Mouse (Mus musculus) layer of hippocampus, postnatal 14 days (tissue): ENCODE measurements at regions not wholly inside any gene's neighbourhood (a gene's known extent, or its start where the extent isn't known, plus 50 kb on each side); places are given as distances from the start of the nearest gene placed in this dataset.

Experiments used
- DNase-seq, 2 experiments: peaks; one replicate each; pipeline ENCODE4 v3.0.0; 2021 to 2022; ENCODE audit warnings: low spot score in 2 of 2, mixed read lengths in 1 of 2

GRCm38 (mm10) chr1:151088535-151089125, 93.7 kb upstream of the Gm47985 start:
- no peak for DNase-seq

- DNase-seq: no peak
Observed at GRCm38 (mm10) chr1:151092035-151092434, 90.3 kb upstream of the Gm47985 start.

GRCm38 (mm10) chr1:151095344-151096050, 86.8 kb upstream of the Gm47985 start:
- no peak for DNase-seq

GRCm38 (mm10) chr1:151096079-151096478, 86.3 kb upstream of the Gm47985 start:
- DNase-seq: no peak

GRCm38 (mm10) chr1:151097506-151097905, 84.8 kb upstream of the Gm47985 start:
- no peak for DNase-seq

- DNase-seq: no peak
Observed at GRCm38 (mm10) chr1:151098763-151099162, 83.6 kb upstream of the Gm47985 start.

GRCm38 (mm10) chr1:151100565-151101483, 81.5 kb upstream of the Gm47985 start:
- no peak for DNase-seq

- DNase-seq: no peak
Observed at GRCm38 (mm10) chr1:151101516-151101915, 80.8 kb upstream of the Gm47985 start.

- DNase-seq: no peak
Observed at GRCm38 (mm10) chr1:151102061-151102460, 80.3 kb upstream of the Gm47985 start.

- DNase-seq: no peak
Observed at GRCm38 (mm10) chr1:151102646-151103391, 79.5 kb upstream of the Gm47985 start.

- no peak for DNase-seq
Observed at GRCm38 (mm10) chr1:151103522-151104037, 78.8 kb upstream of the Gm47985 start.

- DNase-seq: no peak
Observed at GRCm38 (mm10) chr1:151104346-151104745, 78.0 kb upstream of the Gm47985 start.

- no peak for DNase-seq
Observed at GRCm38 (mm10) chr1:151104806-151105205, 77.5 kb upstream of the Gm47985 start.

- no peak for DNase-seq
Observed at GRCm38 (mm10) chr1:151105251-151105650, 77.1 kb upstream of the Gm47985 start.

GRCm38 (mm10) chr1:151107401-151107800, 74.9 kb upstream of the Gm47985 start:
- DNase-seq: no peak

GRCm38 (mm10) chr1:151109333-151109732, 73.0 kb upstream of the Gm47985 start:
- DNase-seq: no peak

GRCm38 (mm10) chr1:151110412-151110811, 71.9 kb upstream of the Gm47985 start:
- no peak for DNase-seq

GRCm38 (mm10) chr1:151111683-151112082, 70.7 kb upstream of the Gm47985 start:
- DNase-seq: no peak

GRCm38 (mm10) chr1:151112390-151112789, 69.9 kb upstream of the Gm47985 start:
- no peak for DNase-seq

- DNase-seq: no peak
Observed at GRCm38 (mm10) chr1:151113199-151113598, 69.1 kb upstream of the Gm47985 start.

GRCm38 (mm10) chr1:151118530-151118929, 63.8 kb upstream of the Gm47985 start:
- no peak for DNase-seq
